Mouse (Mus musculus) neutrophil, adult 5-6 weeks (primary cell): ENCODE results near the gene Gan. TPM values are rescaled to one million over a fixed set of nuclear protein-coding genes. Genes with fewer than 3 reads are reported as not detected.
A peak's percentile ranks its signal among the peaks of the same experiment; 100 is the strongest.

Experiments
- ATAC-seq: fragments of 151-379, 151-347 bp; 2 replicates; pipeline ENCODE4 v1.8.0; 2017; ENCODE audit warnings: mild to moderate bottlenecking, moderate TSS enrichment; ENCODE audit not compliant: insufficient number of reproducible peaks, poor library complexity, low FRiP score, severe bottlenecking; ENCODE audit errors: extremely low read depth
- total RNA-seq: library from RNA; stranded (forward); fragments of 200-1000 nt; gene quantifications from 2 replicates; pipeline ENCODE4 v1.2.3, GENCODE M21; 2017

The Gan gene
- total RNA-seq, result 3.6 and 4.1 TPM in 2 replicates

DNA sequence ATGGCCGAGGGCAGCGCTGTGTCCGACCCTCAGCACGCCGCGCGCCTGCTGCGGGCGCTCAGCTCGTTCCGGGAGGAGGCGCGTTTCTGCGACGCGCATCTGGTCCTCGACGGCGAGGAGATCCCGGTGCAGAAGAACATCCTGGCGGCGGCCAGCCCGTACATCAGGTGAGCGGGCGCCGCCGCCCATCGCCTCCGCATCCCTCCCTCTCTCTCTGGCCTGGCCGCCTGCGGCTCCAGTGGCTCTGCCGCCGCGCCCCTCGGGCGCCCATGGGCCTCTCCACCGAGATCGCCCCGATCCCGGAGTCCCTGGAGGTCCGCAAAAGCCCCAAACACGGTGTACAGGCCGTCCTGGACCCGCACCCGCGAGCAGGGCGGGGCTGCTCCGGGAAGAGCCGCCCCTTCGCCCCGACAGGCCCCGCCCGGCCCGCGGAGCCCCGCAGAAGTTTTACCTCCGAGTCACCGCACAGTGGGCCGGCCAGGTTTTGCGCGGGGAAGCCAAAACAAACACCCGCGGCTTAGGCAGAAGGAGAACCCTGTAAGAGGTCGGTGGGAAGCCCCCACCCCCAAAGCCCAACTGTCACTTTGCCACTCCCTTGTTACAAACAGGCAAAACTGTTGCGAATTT lies at the start of gene Gan:
Gan (plus strand) TSS at position 1 of the 627 bp plus-strand sequence.
- ATAC-seq, result peak; percentile 11; the same call in 1 of the 2 replicates

- no peak for ATAC-seq
Observed at GRCm38 (mm10) chr8:117109018-117109711, 48.8 kb upstream of the Gan start.

DNA sequence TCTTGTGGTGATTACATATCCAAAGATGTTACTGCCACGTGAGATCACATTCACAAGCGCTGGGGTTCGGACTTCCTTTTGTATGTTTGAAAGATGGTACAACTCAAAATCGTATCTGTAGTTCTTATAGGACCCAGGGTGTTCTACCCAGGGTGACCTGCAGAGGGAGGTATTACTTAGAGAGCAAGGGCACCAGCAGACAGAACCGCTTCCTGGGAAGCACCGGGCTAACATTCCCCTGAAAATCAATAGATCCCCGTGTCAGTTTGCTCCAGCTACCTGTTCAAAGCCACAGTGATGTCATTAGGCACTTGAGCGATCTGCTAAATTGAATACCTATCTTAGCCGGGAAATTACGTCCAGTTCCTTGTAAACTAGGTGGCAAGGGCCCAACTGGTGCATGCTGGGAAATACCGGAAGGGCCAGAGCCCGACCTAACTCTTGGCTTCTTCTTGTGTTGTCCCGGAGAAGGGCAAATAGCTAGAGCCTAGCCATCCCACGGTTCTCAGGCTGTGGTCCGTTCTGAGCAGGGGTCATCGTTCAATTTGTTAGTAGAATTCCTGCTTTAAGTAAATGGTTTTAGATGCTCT lies 48.0 kb upstream of the Gan start:
- ATAC-seq, result no peak

DNA sequence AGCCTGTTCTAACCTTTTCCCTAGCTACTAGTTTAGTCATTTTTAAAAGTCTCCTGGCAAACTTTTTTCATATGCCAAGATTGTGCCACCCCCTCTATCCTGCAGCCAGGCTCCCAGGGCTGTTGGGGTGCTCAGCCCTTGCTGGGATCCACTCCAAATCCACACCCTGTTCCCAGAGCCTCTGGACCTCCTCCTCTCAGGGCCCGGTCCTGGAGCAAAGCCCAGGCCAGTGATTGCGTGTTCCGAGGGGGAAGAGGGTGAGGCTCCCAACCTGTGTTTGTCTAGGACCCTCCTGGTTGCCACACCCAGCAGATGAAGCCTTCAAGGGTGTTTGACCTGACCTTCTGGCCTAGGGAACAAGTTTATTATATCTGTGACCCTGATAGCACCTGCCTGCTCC lies 46.3 kb upstream of the Gan start:
- no peak for ATAC-seq

- no peak for ATAC-seq
Observed at GRCm38 (mm10) chr8:117112261-117112660, 45.7 kb upstream of the Gan start.

- ATAC-seq, result no peak
Observed at GRCm38 (mm10) chr8:117115094-117115493, 42.8 kb upstream of the Gan start.

DNA sequence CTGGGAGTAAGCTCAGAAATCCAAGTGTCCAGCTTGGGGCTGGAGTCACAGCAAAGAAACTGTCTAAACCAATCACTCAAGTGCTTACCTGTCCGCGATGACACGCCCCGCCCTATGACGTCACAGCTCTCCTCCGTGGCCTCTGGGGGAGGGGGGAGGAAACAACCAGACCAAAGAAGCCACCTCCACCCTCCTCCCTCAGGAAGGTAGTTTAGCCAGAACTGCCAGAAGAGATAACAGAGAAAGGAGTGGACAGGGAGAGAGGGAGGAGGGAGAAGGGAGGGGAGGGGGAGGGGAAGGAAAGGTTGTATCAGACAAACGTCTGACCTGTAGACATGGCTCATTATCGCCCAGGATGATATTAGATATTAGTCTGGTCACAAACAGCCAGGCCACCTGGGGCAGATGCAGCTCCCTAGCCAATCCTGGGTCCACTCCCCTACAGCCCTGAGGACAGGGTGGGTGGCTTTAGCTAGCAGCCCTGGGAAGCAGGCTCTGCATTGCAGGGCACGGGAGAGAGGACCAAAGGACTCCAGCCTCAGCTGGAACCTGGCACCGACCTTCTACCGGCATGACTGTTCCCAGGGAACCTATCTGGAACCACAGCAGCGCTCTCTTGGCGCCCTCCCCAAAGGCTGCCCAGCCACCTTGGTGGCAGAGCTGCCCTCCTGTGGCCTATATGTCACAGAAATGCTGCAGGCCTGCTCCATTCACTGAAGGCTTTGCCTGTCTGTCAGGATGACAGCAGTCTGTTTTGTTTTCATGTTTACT lies 42.1 kb upstream of the Gan start:
- ATAC-seq, result no peak

GRCm38 (mm10) chr8:117116534-117116933 lies 41.4 kb upstream of the Gan start:
- no peak for ATAC-seq

GRCm38 (mm10) chr8:117118409-117118808 lies 39.5 kb upstream of the Gan start:
- ATAC-seq, result no peak

DNA sequence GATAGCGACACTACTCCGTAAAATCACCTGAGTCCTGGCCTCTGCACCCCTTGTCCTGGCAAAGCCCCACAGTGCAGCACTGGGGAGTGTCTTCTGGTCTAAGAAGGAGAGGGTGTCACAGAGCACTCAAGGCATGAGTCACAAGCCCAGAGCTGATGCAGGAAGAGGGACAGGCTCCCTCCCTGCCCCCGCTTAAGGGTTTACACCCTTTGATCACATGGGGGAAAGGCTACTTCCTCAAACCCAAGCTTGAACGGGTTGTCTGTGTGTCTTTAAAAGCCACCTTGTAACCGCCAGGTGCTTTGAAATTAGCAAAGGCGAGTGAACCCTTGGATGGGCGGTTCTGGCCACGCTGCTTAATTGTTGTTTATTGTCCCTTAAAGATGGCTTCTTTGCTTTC lies 36.7 kb upstream of the Gan start:
- peak; percentile 86 for ATAC-seq

GRCm38 (mm10) chr8:117123850-117124633 lies 33.9 kb upstream of the Gan start:
- ATAC-seq, result no peak

- ATAC-seq, result no peak
Observed at GRCm38 (mm10) chr8:117125854-117126253, 32.1 kb upstream of the Gan start.

GRCm38 (mm10) chr8:117126411-117126810 lies 31.5 kb upstream of the Gan start:
- no peak for ATAC-seq

DNA sequence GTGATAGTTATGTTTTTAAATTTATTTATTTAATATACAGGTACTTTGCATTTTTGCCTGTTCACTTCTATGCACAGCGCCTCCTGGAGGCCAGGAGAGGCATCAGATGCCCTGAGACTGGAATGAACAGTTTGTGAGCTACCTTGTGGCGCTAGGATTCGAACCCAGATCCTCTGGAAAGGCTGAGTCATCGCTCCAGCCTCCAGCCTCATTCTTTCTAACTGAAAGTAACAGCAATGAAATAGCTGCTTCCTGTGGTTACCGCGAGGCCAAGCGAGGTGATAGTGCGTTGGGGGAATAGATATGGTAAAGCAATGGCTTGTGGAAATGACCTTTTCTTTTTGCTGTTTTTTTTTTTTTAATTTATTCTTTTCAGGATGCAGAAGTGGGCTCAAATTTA lies 30.9 kb upstream of the Gan start:
- no peak for ATAC-seq

GRCm38 (mm10) chr8:117133702-117134101 lies 24.2 kb upstream of the Gan start:
- no peak for ATAC-seq

- no peak for ATAC-seq
Observed at GRCm38 (mm10) chr8:117136351-117136750, 21.6 kb upstream of the Gan start.

- ATAC-seq, result no peak
Observed at GRCm38 (mm10) chr8:117136763-117137162, 21.2 kb upstream of the Gan start.

DNA sequence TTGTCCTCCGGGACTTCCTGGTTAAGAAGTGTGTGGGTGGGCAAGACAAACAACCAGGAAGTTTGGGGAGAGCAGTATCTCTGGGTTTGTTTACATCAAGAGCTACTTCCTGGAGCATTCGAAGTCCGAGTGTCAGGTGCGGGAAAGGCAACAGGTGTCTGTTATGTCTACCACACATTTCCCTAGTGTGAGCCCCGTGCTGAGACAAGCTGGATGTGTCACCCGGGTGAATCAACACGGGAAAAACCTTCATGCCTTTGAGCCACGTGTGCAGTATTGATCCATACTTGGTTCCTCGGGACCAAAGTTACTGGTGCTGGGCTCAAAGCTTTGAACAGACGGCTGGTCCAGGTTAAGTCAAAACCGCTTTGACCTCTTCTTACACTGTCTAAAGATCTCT lies 20.6 kb upstream of the Gan start:
- no peak for ATAC-seq

DNA sequence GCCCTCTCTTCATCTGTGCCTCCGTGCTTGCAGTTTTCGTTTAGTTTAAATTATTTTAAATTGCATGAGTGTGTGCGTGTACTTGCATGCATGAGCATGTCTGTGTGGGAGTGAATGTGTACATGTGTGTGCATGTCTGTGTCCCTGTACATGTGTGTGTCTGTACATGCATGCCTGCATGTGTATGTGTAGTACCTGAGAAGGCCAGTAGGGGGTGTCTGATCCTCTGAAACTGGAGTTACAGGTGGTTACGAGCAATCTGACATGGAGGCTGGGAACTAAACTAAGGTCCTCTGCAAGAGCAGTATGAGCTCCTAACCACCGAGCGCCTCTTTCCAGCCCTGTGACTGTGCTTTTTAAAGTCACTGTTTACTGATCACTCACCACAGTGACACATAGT lies 9.4 kb upstream of the Gan start:
- ATAC-seq, result no peak
